Mouse (Mus musculus): ENCODE results near the gene Atp2b2.

The Atp2b2 gene

GRCm38 (mm10) chr6:114012834-114013233 is 29.6 kb downstream of the Atp2b2 start:
- DNase-seq (ENCODE audit: low spot score), result no peak

GRCm38 (mm10) chr6:114011976-114012375 is 30.4 kb downstream of the Atp2b2 start:
- no peak for DNase-seq (ENCODE audit: low spot score)

GRCm38 (mm10) chr6:114003796-114004195 is 38.6 kb downstream of the Atp2b2 start:
- no peak for DNase-seq (ENCODE audit: low spot score)

- no peak for DNase-seq (ENCODE audit: low spot score)
Measured at GRCm38 (mm10) chr6:114000928-114001327, 41.5 kb downstream of the Atp2b2 start.

- DNase-seq (ENCODE audit: low spot score), result no peak
Measured at GRCm38 (mm10) chr6:114000304-114000703, 42.1 kb downstream of the Atp2b2 start.

- no peak for DNase-seq (ENCODE audit: low spot score)
Measured at GRCm38 (mm10) chr6:113998413-113998812, 44.0 kb downstream of the Atp2b2 start.

- no peak for DNase-seq (ENCODE audit: low spot score)
Measured at GRCm38 (mm10) chr6:113994176-113994575, 48.2 kb downstream of the Atp2b2 start.

GRCm38 (mm10) chr6:113992101-113992500 is 50.3 kb downstream of the Atp2b2 start:
- no peak for DNase-seq (ENCODE audit: low spot score)

GRCm38 (mm10) chr6:113991482-113991881 is 50.9 kb downstream of the Atp2b2 start:
- peak; percentile 68 for DNase-seq (ENCODE audit: low spot score)

- DNase-seq (ENCODE audit: low spot score), result no peak
Measured at GRCm38 (mm10) chr6:113990044-113990443, 52.4 kb downstream of the Atp2b2 start.

GRCm38 (mm10) chr6:113988521-113988920 is 53.9 kb downstream of the Atp2b2 start:
- no peak for DNase-seq (ENCODE audit: low spot score)

- DNase-seq (ENCODE audit: low spot score), result no peak
Measured at GRCm38 (mm10) chr6:113986671-113987070, 55.7 kb downstream of the Atp2b2 start.

- DNase-seq (ENCODE audit: low spot score), result no peak
Measured at GRCm38 (mm10) chr6:113978673-113979072, 63.7 kb downstream of the Atp2b2 start.

- DNase-seq (ENCODE audit: low spot score), result no peak
Measured at GRCm38 (mm10) chr6:113978091-113978650, 64.2 kb downstream of the Atp2b2 start.

- DNase-seq (ENCODE audit: low spot score), result no peak
Measured at GRCm38 (mm10) chr6:113970900-113971299, 71.5 kb downstream of the Atp2b2 start.

- no peak for DNase-seq (ENCODE audit: low spot score)
Measured at GRCm38 (mm10) chr6:113970464-113970863, 71.9 kb downstream of the Atp2b2 start.

GRCm38 (mm10) chr6:113969751-113970150 is 72.7 kb downstream of the Atp2b2 start:
- DNase-seq (ENCODE audit: low spot score), result no peak

GRCm38 (mm10) chr6:113962811-113963210 is 79.6 kb downstream of the Atp2b2 start:
- no peak for DNase-seq (ENCODE audit: low spot score)

- DNase-seq (ENCODE audit: low spot score), result no peak
Measured at GRCm38 (mm10) chr6:113961658-113962057, 80.8 kb downstream of the Atp2b2 start.

- DNase-seq (ENCODE audit: low spot score), result no peak
Measured at GRCm38 (mm10) chr6:113959336-113959735, 83.1 kb downstream of the Atp2b2 start.

GRCm38 (mm10) chr6:113958714-113959113 is 83.7 kb downstream of the Atp2b2 start:
- DNase-seq (ENCODE audit: low spot score), result no peak

- no peak for DNase-seq (ENCODE audit: low spot score)
Measured at GRCm38 (mm10) chr6:113958003-113958402, 84.4 kb downstream of the Atp2b2 start.

- no peak for DNase-seq (ENCODE audit: low spot score)
Measured at GRCm38 (mm10) chr6:113957232-113957940, 85.0 kb downstream of the Atp2b2 start.

- DNase-seq (ENCODE audit: low spot score), result no peak
Measured at GRCm38 (mm10) chr6:113947515-113947914, 94.9 kb downstream of the Atp2b2 start.

Data from left cerebral cortex, adult 11 months (tissue).